Mouse (Mus musculus) erythroblast, embryonic 14.5 days (primary cell): Measurements from ENCODE around the gene Zcchc14.
"Not testable (repeated sequence)": the region's sequence is repeated elsewhere in the genome, so short reads cannot be mapped to it uniquely, and the experiment has no call there.

ENCODE experiments used
- GATA1 ChIP-seq: IDR thresholded peaks from 2 replicates; pipeline ENCODE4 v1.6.1; 2012; ENCODE audit warnings: low read length, inconsistent platforms, mixed read lengths
- TAL1 ChIP-seq: IDR thresholded peaks from 3 replicates; pipeline ENCODE4 v1.6.1; 2012; ENCODE audit warnings: low read length, inconsistent platforms, mixed read lengths

DNA sequence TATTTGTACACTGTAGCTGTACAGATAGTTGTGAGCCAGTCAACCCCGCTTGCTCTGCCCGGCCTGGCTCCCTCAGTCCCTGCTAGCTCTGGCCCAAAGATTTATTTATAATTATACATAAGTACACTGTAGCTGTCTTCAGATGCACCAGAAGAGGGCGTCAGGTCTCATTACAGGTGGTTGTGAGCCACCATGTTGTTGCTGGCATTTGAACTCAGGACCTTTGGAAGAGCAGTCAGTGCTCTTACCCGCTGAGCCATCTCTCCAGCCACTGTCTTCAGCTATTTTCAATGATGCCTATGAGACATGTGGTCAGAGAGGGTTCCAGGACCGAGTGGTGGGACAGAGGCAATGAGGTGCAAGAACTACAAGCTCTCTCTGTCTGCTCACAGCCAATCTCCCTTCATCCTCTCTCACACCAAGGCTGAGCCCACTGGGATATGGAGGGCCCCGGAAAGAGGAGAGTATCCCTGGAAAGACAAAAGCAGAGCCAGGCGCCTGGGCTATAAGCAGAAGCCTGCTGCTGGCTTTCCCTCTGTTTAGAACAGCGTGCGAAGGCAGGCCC is 15.3 kb upstream of the Zcchc14 start:
- not testable (repeated sequence) for TF ChIP-seq GATA1, TAL1
